Mouse (Mus musculus) thymus, adult 2 months (tissue): ENCODE results near the gene Tex45. TPM values are rescaled to one million over a fixed set of nuclear protein-coding genes. Genes with fewer than 3 reads are reported as not detected.

ENCODE experiments used
- DNase-seq: peaks from one replicate; pipeline ENCODE4 v3.0.0; 2021
- H3K27ac ChIP-seq: fragments of 200-500 bp; 2 replicates; pipeline ENCODE4 v1.5.1; 2012; ENCODE audit warnings: low read length, control low read depth; ENCODE audit not compliant: control insufficient read depth, insufficient read depth
- H3K27me3 ChIP-seq: fragments of 200-500 bp; 2 replicates; pipeline ENCODE4 v1.6.1; 2012; ENCODE audit warnings: mild to moderate bottlenecking, low read length, moderate library complexity, mixed read lengths; ENCODE audit not compliant: control insufficient read depth, insufficient read depth
- H3K36me3 ChIP-seq: fragments of 200-500 bp; 2 replicates; pipeline ENCODE4 v1.6.1; 2012; ENCODE audit warnings: mild to moderate bottlenecking, low read length, moderate library complexity; ENCODE audit not compliant: control insufficient read depth, insufficient read depth
- H3K4me1 ChIP-seq: fragments of 200-500 bp; replicated peaks from 2 replicates; pipeline ENCODE4 v1.6.1; 2012; ENCODE audit warnings: low read length; ENCODE audit not compliant: control insufficient read depth, insufficient read depth
- H3K4me3 ChIP-seq: fragments of 200-500 bp; 2 replicates; pipeline ENCODE4 v1.5.1; 2012; ENCODE audit warnings: mild to moderate bottlenecking, low read length, control low read depth, moderate library complexity; ENCODE audit not compliant: control insufficient read depth, insufficient read depth
- CTCF ChIP-seq: fragments of 200-500 bp; IDR thresholded peaks from 2 replicates; pipeline ENCODE4 v1.5.1; 2012; ENCODE audit warnings: mild to moderate bottlenecking, control low read depth, low read length, moderate library complexity, borderline replicate concordance; ENCODE audit not compliant: control insufficient read depth, poor library complexity, insufficient read depth; ENCODE audit errors: extremely low read depth
- POLR2A ChIP-seq: fragments of 200-500 bp; IDR thresholded peaks from 2 replicates; pipeline ENCODE4 v1.6.1; 2012; ENCODE audit warnings: mild to moderate bottlenecking, low read length, control low read depth, moderate library complexity; ENCODE audit not compliant: control insufficient read depth, poor library complexity, insufficient read depth; ENCODE audit errors: extremely low read depth
- WGBS: fragments of 180-500 bp; shearing (Covaris S2); methylation state at CpG from one replicate; pipeline ENCODE4 v1.1.7; 2018; 5-methylcytosine and 5-hydroxymethylcytosine counted together
- polyA plus RNA-seq: library from polyadenylated mRNA; depleted of rRNA; stranded (reverse); fragments of >200 nt; gene quantifications from 2 replicates; pipeline ENCODE4 v1.2.3, GENCODE M21; 2012; rRNA removed

Tex45 gene
- polyA plus RNA-seq, 1 experiment: 0.20 TPM

- TF ChIP-seq CTCF (no peak), POLR2A (no peak)
- Histone ChIP-seq H3K4me3 (no peak overlapping the region), H3K36me3 (no peaks in the 10 kb centered on the region), H3K4me1 (no peaks in the 10 kb centered on the region), H3K27me3 (no peaks in the 10 kb centered on the region), H3K27ac (no peak overlapping the region)
- no peak for DNase-seq
- 95% methylated on average over 13 of the region's 13 CpGs for WGBS
Measured at GRCm38 (mm10) chr8:3522007-3522697, 51.5 kb downstream of the Tex45 start.

GRCm38 (mm10) chr8:3530816-3531215, 60.2 kb downstream of the Tex45 start:
- no peaks in the 10 kb centered on the region for H3K27me3 ChIP-seq
- TF ChIP-seq POLR2A: no peak
- no peak for TF ChIP-seq CTCF
- WGBS: 88% methylated on average over 5 of the region's 5 CpGs
- no peak overlapping the region for H3K4me3 ChIP-seq
- H3K27ac ChIP-seq: no peak overlapping the region
- no peaks in the 10 kb centered on the region for H3K4me1 ChIP-seq
- H3K36me3 ChIP-seq: 0 out of 2 replicates have a peak, but pooled peaks cover 3% of the 10 kb centered on the region
- no peak for DNase-seq

GRCm38 (mm10) chr8:3531936-3532335, 61.3 kb downstream of the Tex45 start:
- H3K27me3 ChIP-seq: no peaks in the 10 kb centered on the region
- DNase-seq: no peak
- 0 out of 2 replicates have a peak, but pooled peaks cover 3% of the 10 kb centered on the region for H3K36me3 ChIP-seq
- TF ChIP-seq POLR2A: no peak
- no peak for TF ChIP-seq CTCF
- no peaks in the 10 kb centered on the region for H3K4me1 ChIP-seq
- WGBS: 94% methylated on average over 18 of the region's 18 CpGs
- no peak overlapping the region for H3K27ac ChIP-seq
- H3K4me3 ChIP-seq: no peak overlapping the region

- TF ChIP-seq CTCF (no peak), POLR2A (no peak)
- no peak for DNase-seq
- no peak overlapping the region for H3K4me3 ChIP-seq
- H3K27me3 ChIP-seq: no peaks in the 10 kb centered on the region
- no peaks in the 10 kb centered on the region for H3K4me1 ChIP-seq
- H3K27ac ChIP-seq: no peak overlapping the region
- 0 out of 2 replicates have a peak, but pooled peaks cover 3% of the 10 kb centered on the region for H3K36me3 ChIP-seq
- WGBS: 88% methylated on average over 15 of the region's 15 CpGs
Measured at GRCm38 (mm10) chr8:3536053-3536841, 65.6 kb downstream of the Tex45 start.

Other genes with a start within 250 kb of the Tex45 start
- 22.0 and 26.3 TPM in 2 replicates for gene Insr, start 191.2 kb upstream of the Tex45 start, polyA plus RNA-seq
- 30.2 and 30.7 TPM in 2 replicates for gene A430078G23Rik, start 117.4 kb upstream of the Tex45 start, polyA plus RNA-seq
- gene Arhgef18, start 77.9 kb upstream of the Tex45 start, polyA plus RNA-seq: 120 and 122 TPM in 2 replicates
- 3.1 TPM in 2 replicates for gene Pex11g, start 3.2 kb upstream of the Tex45 start, polyA plus RNA-seq
- 75.9 and 76.7 TPM in 2 replicates for gene Zfp358, start 22.3 kb downstream of the Tex45 start, polyA plus RNA-seq
- gene Mcoln1, start 29.6 kb downstream of the Tex45 start, polyA plus RNA-seq: 312 and 481 TPM in 2 replicates
- gene Pnpla6, start 44.5 kb downstream of the Tex45 start, polyA plus RNA-seq: 56.1 and 61.6 TPM in 2 replicates
- gene C330021F23Rik, start 97.1 kb downstream of the Tex45 start, polyA plus RNA-seq: not detected in 2 replicates
- gene Camsap3, start 116.4 kb downstream of the Tex45 start, polyA plus RNA-seq: 2.6 and 2.7 TPM in 2 replicates
- 128 and 133 TPM in 2 replicates for gene Xab2, start 150.5 kb downstream of the Tex45 start, polyA plus RNA-seq
- 4.7 and 6.9 TPM in 2 replicates for gene Pet100, start 150.7 kb downstream of the Tex45 start, polyA plus RNA-seq
- 0.34 and 0.84 TPM in 2 replicates for gene Pcp2, start 154.7 kb downstream of the Tex45 start, polyA plus RNA-seq
- 260 and 262 TPM in 2 replicates for gene Stxbp2, start 160.1 kb downstream of the Tex45 start, polyA plus RNA-seq
- gene Retn, start 184.9 kb downstream of the Tex45 start, polyA plus RNA-seq: 15.3 and 16.9 TPM in 2 replicates
- gene Mcemp1, start 194.9 kb downstream of the Tex45 start, polyA plus RNA-seq: 1.2 and 2.1 TPM in 2 replicates
- gene Fcor, start 201.5 kb downstream of the Tex45 start, polyA plus RNA-seq: 9.8 and 14.0 TPM in 2 replicates
- 42.3 and 46.4 TPM in 2 replicates for gene Trappc5, start 205.4 kb downstream of the Tex45 start, polyA plus RNA-seq
- gene Fcer2a, start 223.3 kb downstream of the Tex45 start, polyA plus RNA-seq: 5.8 and 8.0 TPM in 2 replicates
- 0.09 TPM in 1 of 2 replicates, not detected in the other for gene Clec4g, start 249.8 kb downstream of the Tex45 start, polyA plus RNA-seq